In the genomic region with DNA sequence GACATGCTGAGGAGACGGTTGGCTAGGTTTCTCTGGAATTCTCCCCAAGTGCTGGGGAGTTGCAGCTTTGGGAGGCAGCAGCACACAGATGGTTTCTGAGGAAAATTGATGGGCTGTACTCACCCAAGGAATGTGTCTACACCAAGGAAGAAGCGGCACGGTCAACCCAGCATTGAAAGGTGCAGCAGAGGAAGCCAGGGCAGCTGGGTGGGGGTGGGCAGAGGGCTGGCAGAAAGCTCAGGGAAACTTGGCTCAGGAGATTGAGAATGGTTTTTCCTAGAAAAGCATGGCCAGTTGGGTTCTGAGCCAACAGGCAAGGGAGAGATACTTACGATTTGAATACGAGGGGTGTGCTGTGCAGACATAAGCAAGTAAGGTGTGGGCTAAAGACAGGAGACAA, we compare ENCODE assay signal across 28 mouse cellular contexts. TPM values are rescaled to one million over a fixed set of nuclear protein-coding genes. Genes with fewer than 3 reads are reported as not detected.
DNase-seq lines count a peak whose midpoint lies in the region; ATAC-seq and TF ChIP-seq lines count a peak whose summit lies in the region.
"Had no signal": no experiment of that assay in that cellular context is flagged by ENCODE, and none has a peak within 500 bp of the region (broad histone marks: within the 10 kb centered on the region; RNA-seq: fewer than 3 reads in every experiment).

No protein-coding gene starts in this region.

- H3K9ac ChIP-seq in forebrain, embryonic 16.5 days (replicated peaks; ENCODE audit: low read depth, low read length): no peak overlapping the region
- no peak overlapping the region for H3K9ac ChIP-seq in forebrain, embryonic 14.5 days (ENCODE audit: low read length)
- H3K9ac ChIP-seq: embryonic facial prominence, embryonic 15.5 days; heart, embryonic 15.5 days; hindbrain, embryonic 14.5 days; intestine, embryonic 15.5 days had no signal

- H3K27ac ChIP-seq in forebrain, embryonic 16.5 days (ENCODE audit: low read length): no peak overlapping the region
- H3K27ac ChIP-seq in forebrain, embryonic 14.5 days (ENCODE audit: low read depth, low read length): no peak overlapping the region
- peak overlapping the region; percentile 69 for H3K27ac ChIP-seq in layer of hippocampus, adult 2 months
- H3K27ac ChIP-seq: embryonic facial prominence, embryonic 15.5 days; forebrain, embryonic 10.5 days; heart, adult 2 months; heart, embryonic 15.5 days; hindbrain, embryonic 10.5 days; hindbrain, embryonic 14.5 days; intestine, embryonic 15.5 days had no signal

- DNase-seq in forebrain, embryonic 14.5 days (ENCODE audit: low spot score): no peak
- DNase-seq in layer of hippocampus, adult 2 months (ENCODE audit: low spot score in 2 of 2): peak in 1 of 2 experiments; percentile 23
- DNase-seq in layer of hippocampus, adult 9-11 months: no peak
- DNase-seq in testis, postnatal 10 days (ENCODE audit: low spot score): peak; percentile 27
- no peak for DNase-seq in testis, postnatal 14 days (ENCODE audit: low spot score)
- DNase-seq in kidney, postnatal 36 days: no peak
- DNase-seq: adrenal gland, adult 2 months; adrenal gland, postnatal 36 days; cerebellum, adult 11 months; cerebellum, adult 9-11 months; embryo, embryonic 11 days; gastrocnemius, postnatal 10 days; heart, adult 2 months; heart, postnatal 14 days had no signal

- no peaks in the 10 kb centered on the region for H3K9me3 ChIP-seq in forebrain, embryonic 16.5 days (ENCODE audit: control insufficient read depth, low read length)
- H3K9me3 ChIP-seq in forebrain, embryonic 14.5 days (replicated peaks; ENCODE audit: control insufficient read depth, low read length): no peaks in the 10 kb centered on the region
- H3K9me3 ChIP-seq: embryonic facial prominence, embryonic 15.5 days; forebrain, embryonic 10.5 days; heart, embryonic 15.5 days; hindbrain, embryonic 10.5 days; intestine, embryonic 15.5 days had no signal

- ATAC-seq in forebrain, embryonic 16.5 days: 0 out of 2 replicates have a peak, but pooled peaks have one; percentile 40
- ATAC-seq in forebrain, embryonic 14.5 days: no peak
- ATAC-seq: activated CD4-positive, CD25-positive, alpha-beta regulatory T cell, adult 4 months; intestine, embryonic 15.5 days; Patski had no signal

- 75% methylated on average over 5 of the region's 5 CpGs for WGBS in forebrain, embryonic 16.5 days
- 88% methylated on average over 5 of the region's 5 CpGs for WGBS in forebrain, embryonic 14.5 days

- no peaks in the 10 kb centered on the region for H3K27me3 ChIP-seq in forebrain, embryonic 16.5 days (replicated peaks; ENCODE audit: control insufficient read depth, insufficient read depth, low read length)
- no peaks in the 10 kb centered on the region for H3K27me3 ChIP-seq in forebrain, embryonic 14.5 days (replicated peaks; ENCODE audit: control insufficient read depth, insufficient read depth, low read length)
- H3K27me3 ChIP-seq: CH12.LX; embryonic facial prominence, embryonic 15.5 days; heart, embryonic 15.5 days; intestine, embryonic 15.5 days had no signal

- no peak overlapping the region for H3K4me3 ChIP-seq in forebrain, embryonic 16.5 days (replicated peaks; ENCODE audit: low read length)
- no peak overlapping the region for H3K4me3 ChIP-seq in forebrain, embryonic 14.5 days (ENCODE audit: low read depth, low read length)
- H3K4me3 ChIP-seq in layer of hippocampus, adult 2 months: no peak overlapping the region
- H3K4me3 ChIP-seq: embryonic facial prominence, embryonic 15.5 days; erythroblast, embryonic 14.5 days; forebrain, embryonic 10.5 days; heart, adult 2 months; heart, embryonic 15.5 days; hindbrain, embryonic 10.5 days; intestine, embryonic 15.5 days had no signal

- H3K4me1 ChIP-seq in forebrain, embryonic 16.5 days (replicated peaks; ENCODE audit: control insufficient read depth, insufficient read depth, low read length): no peaks in the 10 kb centered on the region
- H3K4me1 ChIP-seq in forebrain, embryonic 14.5 days (ENCODE audit: control insufficient read depth, insufficient read depth, low read length): no peaks in the 10 kb centered on the region
- H3K4me1 ChIP-seq: embryonic facial prominence, embryonic 15.5 days; forebrain, embryonic 10.5 days; heart, embryonic 15.5 days; hindbrain, embryonic 10.5 days; intestine, embryonic 15.5 days had no signal

- no peak overlapping the region for H3K4me2 ChIP-seq in forebrain, embryonic 16.5 days (ENCODE audit: low read length)
- H3K4me2 ChIP-seq in forebrain, embryonic 14.5 days (ENCODE audit: low read length): no peak overlapping the region
- H3K4me2 ChIP-seq: embryonic facial prominence, embryonic 15.5 days; heart, embryonic 11.5 days; heart, embryonic 15.5 days; hindbrain, embryonic 14.5 days; intestine, embryonic 15.5 days had no signal

- no peaks in the 10 kb centered on the region for H3K36me3 ChIP-seq in forebrain, embryonic 16.5 days (ENCODE audit: control insufficient read depth, insufficient read depth)
- no peaks in the 10 kb centered on the region for H3K36me3 ChIP-seq in forebrain, embryonic 14.5 days (ENCODE audit: control insufficient read depth, insufficient read depth, low read length)
- H3K36me3 ChIP-seq: embryonic facial prominence, embryonic 15.5 days; forebrain, embryonic 10.5 days; heart, embryonic 15.5 days; hindbrain, embryonic 10.5 days; intestine, embryonic 15.5 days had no signal

- TF ChIP-seq CTCF in layer of hippocampus, adult 2 months (conservative IDR thresholded peaks at IDR 0.05): no peak

RNA-seq across cellular contexts. Expression of a gene that starts 13.1 kb away (rescaled TPM):
- 0.22 and 0.25 TPM in 2 replicates for polyA plus RNA-seq in forebrain, embryonic 16.5 days (2015; fragmentation: Nextera tagmentation; extraction: Ambion mirVana)
- 0.05 TPM in 1 of 2 replicates, not detected in the other for polyA plus RNA-seq in forebrain, embryonic 14.5 days (2014; fragmentation: Nextera tagmentation; extraction: Ambion mirVana)
- total RNA-seq in layer of hippocampus, adult 2 months (2021): 1 to 10 TPM in 1 of 2 experiments, under 1 TPM in 1; 0.93 to 1.1 TPM
- total RNA-seq: CH12.LX had no signal
- polyA plus RNA-seq: erythroblast, embryonic 14.5 days; Patski had no signal

RNA-seq across cellular contexts. Expression of a gene that starts 47.4 kb away (rescaled TPM):
- polyA plus RNA-seq in forebrain, embryonic 16.5 days (2015; fragmentation: Nextera tagmentation; extraction: Ambion mirVana): 7.2 and 9.2 TPM in 2 replicates
- 8.2 and 8.9 TPM in 2 replicates for polyA plus RNA-seq in forebrain, embryonic 14.5 days (2014; fragmentation: Nextera tagmentation; extraction: Ambion mirVana)
- total RNA-seq in layer of hippocampus, adult 2 months (2021): 10 to 100 TPM; 45.4 to 49.4 TPM

RNA-seq across cellular contexts. Expression of a gene that starts 51.9 kb away (rescaled TPM):
- polyA plus RNA-seq in forebrain, embryonic 16.5 days (2015; fragmentation: Nextera tagmentation; extraction: Ambion mirVana): not detected in 2 replicates
- polyA plus RNA-seq in forebrain, embryonic 14.5 days (2014; fragmentation: Nextera tagmentation; extraction: Ambion mirVana): not detected in 2 replicates
- under 1 TPM; 0.44 to 0.54 TPM for total RNA-seq in layer of hippocampus, adult 2 months (2021)
- total RNA-seq: adrenal gland, adult 2 months; adrenal gland, postnatal 36 days; CH12.LX; common myeloid progenitor, adult 5-6 weeks; gastrocnemius, postnatal 10 days; gastrocnemius, postnatal 4 days; heart, adult 2 months had no signal
- polyA plus RNA-seq: activated CD4-positive, CD25-positive, alpha-beta regulatory T cell, adult 4 months; adrenal gland, adult 2 months; hindbrain, embryonic 14.5 days had no signal
